Comparison of ENCODE assay signal across 8 mouse cellular contexts in the genomic region with DNA sequence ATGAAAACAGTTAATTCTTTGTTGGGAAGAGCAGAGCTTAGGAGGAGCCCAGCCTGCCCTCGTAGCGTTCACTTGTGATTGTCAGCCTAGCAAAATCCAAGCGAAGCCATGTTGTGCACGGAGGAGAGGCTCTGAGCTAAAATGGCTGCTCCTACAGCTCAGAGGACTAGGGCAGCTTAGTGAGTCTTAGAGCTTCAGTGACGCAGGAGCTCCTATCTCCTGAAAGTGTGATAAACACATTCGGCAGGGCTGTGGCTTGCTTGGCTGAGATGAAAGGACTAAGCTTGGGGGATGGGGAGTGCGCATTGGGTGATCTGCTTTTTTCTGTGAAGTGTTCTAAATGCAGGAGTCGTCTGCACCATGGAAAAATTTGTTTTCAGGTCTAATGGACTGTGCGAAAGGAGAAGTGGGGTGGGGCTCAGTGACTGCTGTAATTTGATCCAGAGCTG.
DNase-seq lines count a peak whose midpoint lies in the region; ATAC-seq and TF ChIP-seq lines count a peak whose summit lies in the region.

No protein-coding gene starts in this region.

- peak; percentile 28 for DNase-seq in layer of hippocampus, adult 11-12 months (ENCODE audit: low spot score)
- DNase-seq in layer of hippocampus, adult 9-10 months (ENCODE audit: low spot score), result no peak
- DNase-seq in heart, postnatal 0 days (ENCODE audit: low spot score), result peak; percentile 71
- DNase-seq in large intestine, adult 2 months (ENCODE audit: low read depth, low spot score), result peak; percentile 29
- DNase-seq in lung, adult 18-20 months, result peak; percentile 13 to 34
- DNase-seq in thymus, postnatal 25 days, result no peak

- no peak for TF ChIP-seq POLR2A in olfactory bulb, adult 2 months (IDR thresholded peaks at IDR 0.05; ENCODE audit: insufficient read depth, low read depth, low read length)

- no peak for TF ChIP-seq CTCF in heart, postnatal 0 days (IDR thresholded peaks at IDR 0.05; ENCODE audit: low read depth)
- no peak for TF ChIP-seq CTCF in olfactory bulb, adult 2 months (IDR thresholded peaks at IDR 0.05; ENCODE audit: insufficient read depth, low read depth, low read length)

- peak; percentile 59 for ATAC-seq in embryonic facial prominence, embryonic 12.5 days (ENCODE audit: insufficient number of reproducible peaks, insufficient read depth, low FRiP score, low TSS enrichment)
- ATAC-seq in heart, postnatal 0 days (ENCODE audit: insufficient read depth, low read depth), result peak; percentile 86

- no peaks in the 10 kb centered on the region for H3K27me3 ChIP-seq in embryonic facial prominence, embryonic 12.5 days
- no peaks in the 10 kb centered on the region for H3K27me3 ChIP-seq in heart, postnatal 0 days (ENCODE audit: control insufficient read depth, insufficient read depth, low read length)

- TF ChIP-seq EP300 in heart, postnatal 0 days (IDR thresholded peaks at IDR 0.05; ENCODE audit: low read depth), result no peak

- 20% methylated on average over 9 of the region's 9 CpGs for WGBS in embryonic facial prominence, embryonic 12.5 days
- 18% methylated on average over 9 of the region's 9 CpGs for WGBS in heart, postnatal 0 days
- 13% methylated on average over 9 of the region's 9 CpGs for WGBS in large intestine, adult 2 months
- WGBS in olfactory bulb, adult 2 months, result 15% methylated on average over 9 of the region's 9 CpGs

- peaks cover 37% of the 10 kb centered on the region for H3K36me3 ChIP-seq in embryonic facial prominence, embryonic 12.5 days
- peaks cover 31% of the 10 kb centered on the region for H3K36me3 ChIP-seq in heart, postnatal 0 days (replicated peaks; ENCODE audit: control insufficient read depth, insufficient read depth, low read length)

- H3K9ac ChIP-seq in embryonic facial prominence, embryonic 12.5 days, result no peak overlapping the region
- no peak overlapping the region for H3K9ac ChIP-seq in heart, postnatal 0 days (replicated peaks; ENCODE audit: low read depth, low read length)

- peak overlapping the region; percentile 87 for H3K27ac ChIP-seq in embryonic facial prominence, embryonic 12.5 days
- peak overlapping the region; percentile 80 for H3K27ac ChIP-seq in heart, postnatal 0 days (ENCODE audit: low read depth)
- H3K27ac ChIP-seq in olfactory bulb, adult 2 months (ENCODE audit: insufficient read depth, low read depth, low read length), result peak overlapping the region; percentile 41

- H3K4me3 ChIP-seq in embryonic facial prominence, embryonic 12.5 days, result no peak overlapping the region
- H3K4me3 ChIP-seq in heart, postnatal 0 days (ENCODE audit: low read depth, low read length), result no peak overlapping the region
- no peak overlapping the region for H3K4me3 ChIP-seq in olfactory bulb, adult 2 months (ENCODE audit: insufficient read depth, low read depth, low read length)

- no peaks in the 10 kb centered on the region for H3K9me3 ChIP-seq in embryonic facial prominence, embryonic 12.5 days
- H3K9me3 ChIP-seq in heart, postnatal 0 days (replicated peaks; ENCODE audit: control insufficient read depth, low read length), result no peaks in the 10 kb centered on the region

- peaks cover 25% of the 10 kb centered on the region for H3K4me1 ChIP-seq in embryonic facial prominence, embryonic 12.5 days
- peaks cover 50% of the 10 kb centered on the region for H3K4me1 ChIP-seq in heart, postnatal 0 days (ENCODE audit: control insufficient read depth, insufficient read depth)
- H3K4me1 ChIP-seq in olfactory bulb, adult 2 months (ENCODE audit: control insufficient read depth, insufficient read depth, low read length), result peaks cover 14% of the 10 kb centered on the region

- peak overlapping the region; percentile 28 for H3K4me2 ChIP-seq in embryonic facial prominence, embryonic 12.5 days (replicated peaks)
- peak overlapping the region; percentile 44 for H3K4me2 ChIP-seq in heart, postnatal 0 days (ENCODE audit: low read depth, low read length)

Comparison
In these comparisons a context has a peak if more than half of its experiments do, and no peak if none do; other contexts are left out.
1. DNase-seq: peak in layer of hippocampus, adult 11-12 months (single experiment), heart, postnatal 0 days (single experiment), large intestine, adult 2 months (single experiment) and lung, adult 18-20 months (2 of 2); none in layer of hippocampus, adult 9-10 months (single experiment) and thymus, postnatal 25 days (single experiment).
2. Peak in every context shown above with its lines, with median percentiles within 50 percentile points of each other: H3K27ac ChIP-seq.